Mouse (Mus musculus): ENCODE results near the gene Fam186b.

Gene Fam186b

GRCm38 (mm10) chr15:99320168-99320674 lies 24.5 kb upstream of the Fam186b start:
- no peak for DNase-seq (ENCODE audit: low spot score in 2 of 2)

- DNase-seq (ENCODE audit: low spot score in 2 of 2), result no peak
Measured at GRCm38 (mm10) chr15:99319411-99319871, 23.8 kb upstream of the Fam186b start.

GRCm38 (mm10) chr15:99318861-99319410 lies 23.2 kb upstream of the Fam186b start:
- no peak for DNase-seq (ENCODE audit: low spot score in 2 of 2)

- no peak for DNase-seq (ENCODE audit: low spot score in 2 of 2)
Measured at GRCm38 (mm10) chr15:99318071-99318470, 22.4 kb upstream of the Fam186b start.

- DNase-seq (ENCODE audit: low spot score in 2 of 2), result no peak
Measured at GRCm38 (mm10) chr15:99317267-99317651, 21.6 kb upstream of the Fam186b start.

GRCm38 (mm10) chr15:99316314-99317266 lies 20.9 kb upstream of the Fam186b start:
- DNase-seq (ENCODE audit: low spot score in 2 of 2), result peak; percentile 60 to 80

GRCm38 (mm10) chr15:99314891-99315290 lies 19.2 kb upstream of the Fam186b start:
- no peak for DNase-seq (ENCODE audit: low spot score in 2 of 2)

GRCm38 (mm10) chr15:99310617-99311016 lies 14.9 kb upstream of the Fam186b start:
- no peak for DNase-seq (ENCODE audit: low spot score in 2 of 2)

- no peak for DNase-seq (ENCODE audit: low spot score in 2 of 2)
Measured at GRCm38 (mm10) chr15:99309549-99309948, 13.9 kb upstream of the Fam186b start.

- DNase-seq (ENCODE audit: low spot score in 2 of 2), result no peak
Measured at GRCm38 (mm10) chr15:99307476-99307875, 11.8 kb upstream of the Fam186b start.

- no peak for DNase-seq (ENCODE audit: low spot score in 2 of 2)
Measured at GRCm38 (mm10) chr15:99296213-99296612, 525 bp upstream of the Fam186b start.

- DNase-seq (ENCODE audit: low spot score in 2 of 2), result peak; percentile 93 to 94
Measured at GRCm38 (mm10) chr15:99294813-99295374, 794 bp downstream of the Fam186b start, which contains the start of gene Prpf40b. Prpf40b (plus strand) TSS chr15:99295087.

GRCm38 (mm10) chr15:99294287-99294686 lies 1.4 kb downstream of the Fam186b start:
- no peak for DNase-seq (ENCODE audit: low spot score in 2 of 2)

GRCm38 (mm10) chr15:99290586-99290985 lies 5.1 kb downstream of the Fam186b start:
- no peak for DNase-seq (ENCODE audit: low spot score in 2 of 2)

- no peak for DNase-seq (ENCODE audit: low spot score in 2 of 2)
Measured at GRCm38 (mm10) chr15:99285189-99285535, 10.5 kb downstream of the Fam186b start.

GRCm38 (mm10) chr15:99284527-99285188 lies 11.0 kb downstream of the Fam186b start:
- no peak for DNase-seq (ENCODE audit: low spot score in 2 of 2)

GRCm38 (mm10) chr15:99283456-99283855 lies 12.2 kb downstream of the Fam186b start:
- DNase-seq (ENCODE audit: low spot score in 2 of 2), result no peak

GRCm38 (mm10) chr15:99278271-99278670 lies 17.4 kb downstream of the Fam186b start:
- no peak for DNase-seq (ENCODE audit: low spot score in 2 of 2)

GRCm38 (mm10) chr15:99276095-99276494 lies 19.6 kb downstream of the Fam186b start:
- no peak for DNase-seq (ENCODE audit: low spot score in 2 of 2)

- no peak for DNase-seq (ENCODE audit: low spot score in 2 of 2)
Measured at GRCm38 (mm10) chr15:99265679-99266078, 30.0 kb downstream of the Fam186b start.

GRCm38 (mm10) chr15:99264363-99264762 lies 31.3 kb downstream of the Fam186b start:
- no peak for DNase-seq (ENCODE audit: low spot score in 2 of 2)

GRCm38 (mm10) chr15:99262702-99263101 lies 33.0 kb downstream of the Fam186b start:
- DNase-seq (ENCODE audit: low spot score in 2 of 2), result no peak
